ENCODE assay signal across 24 mouse cellular contexts in the genomic region with DNA sequence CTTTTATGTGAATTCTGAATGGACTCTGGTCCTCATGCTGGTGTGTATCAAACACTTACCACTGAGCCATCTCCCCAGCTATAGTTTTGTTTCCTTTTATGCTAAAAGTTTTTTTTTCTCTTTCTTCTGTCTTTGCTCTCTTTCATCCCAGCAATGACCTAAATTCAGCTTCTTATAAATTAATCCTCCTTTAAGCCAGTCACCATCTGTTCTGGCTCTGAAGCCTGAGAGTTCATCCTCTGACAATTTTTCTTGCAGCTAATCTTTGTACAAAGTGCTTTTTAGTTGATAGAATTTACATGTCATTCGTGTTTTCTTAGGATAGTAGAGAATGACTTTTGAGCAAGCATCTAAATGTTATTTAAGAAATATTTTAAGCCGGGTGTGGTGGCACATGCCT. TPM values are rescaled to one million over a fixed set of nuclear protein-coding genes. Genes with fewer than 3 reads are reported as not detected.
DNase-seq lines count a peak whose midpoint lies in the region; ATAC-seq and TF ChIP-seq lines count a peak whose summit lies in the region.
"Had no signal": no experiment of that assay in that cellular context is flagged by ENCODE, and none has a peak within 500 bp of the region (broad histone marks: within the 10 kb centered on the region; RNA-seq: fewer than 3 reads in every experiment).

No protein-coding gene starts in this region.

- no peak for ATAC-seq in embryonic facial prominence, embryonic 14.5 days (ENCODE audit: low read depth)
- no peak for ATAC-seq in midbrain, embryonic 16.5 days
- ATAC-seq: activated CD4-positive, CD25-positive, alpha-beta regulatory T cell, adult 4 months; CD4-positive, CD25-positive, alpha-beta regulatory T cell, adult 4 months; forebrain, embryonic 13.5 days; forebrain, embryonic 15.5 days; forebrain, postnatal 0 days; Patski had no signal

- no peaks in the 10 kb centered on the region for H3K36me3 ChIP-seq in embryonic facial prominence, embryonic 14.5 days (ENCODE audit: control insufficient read depth, insufficient read depth, low read length)
- H3K36me3 ChIP-seq in embryonic facial prominence, embryonic 10.5 days (replicated peaks) = no peaks in the 10 kb centered on the region
- H3K36me3 ChIP-seq in macrophage (ENCODE audit: inconsistent target) = no peaks in the 10 kb centered on the region
- H3K36me3 ChIP-seq in midbrain, embryonic 16.5 days (ENCODE audit: control insufficient read depth, insufficient read depth, low read length) = no peaks in the 10 kb centered on the region
- H3K36me3 ChIP-seq: embryonic facial prominence, embryonic 13.5 days; forebrain, embryonic 15.5 days; G1E had no signal

- no peak overlapping the region for H3K9ac ChIP-seq in embryonic facial prominence, embryonic 14.5 days (ENCODE audit: low read depth, low read length)
- no peak overlapping the region for H3K9ac ChIP-seq in midbrain, embryonic 16.5 days (ENCODE audit: low read depth, low read length)
- H3K9ac ChIP-seq: embryonic facial prominence, embryonic 13.5 days; forebrain, embryonic 13.5 days; forebrain, embryonic 15.5 days; forebrain, postnatal 0 days had no signal

- H3K9me3 ChIP-seq in embryonic facial prominence, embryonic 14.5 days (ENCODE audit: control insufficient read depth, low read length) = no peaks in the 10 kb centered on the region
- no peaks in the 10 kb centered on the region for H3K9me3 ChIP-seq in embryonic facial prominence, embryonic 10.5 days
- H3K9me3 ChIP-seq in midbrain, embryonic 16.5 days (replicated peaks; ENCODE audit: control insufficient read depth, low read length, poor library complexity, severe bottlenecking) = no peaks in the 10 kb centered on the region
- H3K9me3 ChIP-seq: embryonic facial prominence, embryonic 13.5 days; forebrain, embryonic 13.5 days; forebrain, embryonic 15.5 days; G1E had no signal

- TF ChIP-seq POLR2A in bone marrow macrophage, adult 2 months (IDR thresholded peaks at IDR 0.05; ENCODE audit: borderline replicate concordance, low read depth, low read length) = no peak

- H3K4me2 ChIP-seq in embryonic facial prominence, embryonic 14.5 days (ENCODE audit: low read depth, low read length) = no peak overlapping the region
- no peak overlapping the region for H3K4me2 ChIP-seq in midbrain, embryonic 16.5 days (ENCODE audit: low read length)
- H3K4me2 ChIP-seq: embryonic facial prominence, embryonic 13.5 days; forebrain, embryonic 13.5 days; forebrain, embryonic 15.5 days had no signal

- no peak overlapping the region for H3K4me3 ChIP-seq in embryonic facial prominence, embryonic 14.5 days (ENCODE audit: low read depth, low read length)
- no peak overlapping the region for H3K4me3 ChIP-seq in embryonic facial prominence, embryonic 10.5 days
- no peak overlapping the region for H3K4me3 ChIP-seq in bone marrow macrophage, adult 2 months (ENCODE audit: insufficient read depth, low read length)
- H3K4me3 ChIP-seq in macrophage (ENCODE audit: inconsistent target) = no peak overlapping the region
- no peak overlapping the region for H3K4me3 ChIP-seq in midbrain, embryonic 16.5 days (ENCODE audit: low read depth, low read length)
- H3K4me3 ChIP-seq: embryonic facial prominence, embryonic 13.5 days; forebrain, embryonic 13.5 days; forebrain, embryonic 15.5 days had no signal

- H3K27me3 ChIP-seq in embryonic facial prominence, embryonic 14.5 days (replicated peaks; ENCODE audit: control insufficient read depth, insufficient read depth, low read length) = no peaks in the 10 kb centered on the region
- no peaks in the 10 kb centered on the region for H3K27me3 ChIP-seq in embryonic facial prominence, embryonic 10.5 days (replicated peaks; ENCODE audit: low read depth, poor library complexity, severe bottlenecking)
- H3K27me3 ChIP-seq in midbrain, embryonic 16.5 days (ENCODE audit: control insufficient read depth, insufficient read depth, low read depth, low read length) = no peaks in the 10 kb centered on the region
- H3K27me3 ChIP-seq: CH12.LX; embryonic facial prominence, embryonic 13.5 days; forebrain, embryonic 13.5 days; forebrain, embryonic 15.5 days; Patski had no signal

- WGBS in embryonic facial prominence, embryonic 14.5 days = 71% methylated on average over 2 of the region's 2 CpGs
- 84% methylated on average over 2 of the region's 2 CpGs for WGBS in embryonic facial prominence, embryonic 10.5 days
- 96% methylated on average over 2 of the region's 2 CpGs for WGBS in macrophage (ENCODE audit: missing documents)
- 71% methylated on average over 2 of the region's 2 CpGs for WGBS in midbrain, embryonic 16.5 days

- no peak for TF ChIP-seq CTCF in bone marrow macrophage, adult 2 months (IDR thresholded peaks at IDR 0.05; ENCODE audit: low read depth, low read length)

- H3K79me2 ChIP-seq in macrophage (ENCODE audit: inconsistent target) = peaks cover 9% of the 10 kb centered on the region

- DNase-seq in embryonic facial prominence, embryonic 14.5 days (ENCODE audit: low spot score) = peak; percentile 5
- no peak for DNase-seq in embryonic facial prominence, embryonic 10.5 days (ENCODE audit: low spot score)
- peak; percentile 75 for DNase-seq in retina, postnatal 7 days (ENCODE audit: low read depth, low spot score)
- DNase-seq in adrenal gland, adult 8-10 months = no peak
- DNase-seq: adrenal gland, adult 2 months; adrenal gland, postnatal 14 days; adrenal gland, postnatal 36 days; B cell, adult 2 months; cerebellum, adult 11-12 months; cerebellum, adult 9-10 months; cerebellum, postnatal 10 days; cerebellum, postnatal 25 days; forebrain, postnatal 0 days had no signal

- H3K27ac ChIP-seq in embryonic facial prominence, embryonic 14.5 days (replicated peaks; ENCODE audit: low read depth, low read length) = no peak overlapping the region
- no peak overlapping the region for H3K27ac ChIP-seq in embryonic facial prominence, embryonic 10.5 days (replicated peaks)
- peak overlapping the region; percentile 96 for H3K27ac ChIP-seq in bone marrow macrophage, adult 2 months (ENCODE audit: insufficient read depth, low read depth, low read length)
- peak overlapping the region; percentile 83 for H3K27ac ChIP-seq in macrophage
- no peak overlapping the region for H3K27ac ChIP-seq in midbrain, embryonic 16.5 days (ENCODE audit: low read length)
- H3K27ac ChIP-seq: embryonic facial prominence, embryonic 13.5 days; forebrain, embryonic 13.5 days; forebrain, embryonic 15.5 days had no signal

- peaks cover 5% of the 10 kb centered on the region; the same call in 1 of the 2 replicates for H3K4me1 ChIP-seq in embryonic facial prominence, embryonic 14.5 days (ENCODE audit: control insufficient read depth, insufficient read depth, low read length)
- H3K4me1 ChIP-seq in embryonic facial prominence, embryonic 10.5 days = peaks cover 10% of the 10 kb centered on the region
- peaks cover 26% of the 10 kb centered on the region for H3K4me1 ChIP-seq in bone marrow macrophage, adult 2 months (ENCODE audit: control insufficient read depth, insufficient read depth, low read length)
- no peaks in the 10 kb centered on the region for H3K4me1 ChIP-seq in midbrain, embryonic 16.5 days (ENCODE audit: control insufficient read depth, insufficient read depth, low read length)

RNA-seq across cellular contexts. Expression of a gene that starts 2.5 kb away (rescaled TPM):
- polyA plus RNA-seq in embryonic facial prominence, embryonic 14.5 days (2014; fragmentation: Nextera tagmentation; extraction: Ambion mirVana) = 46.7 and 47.0 TPM in 2 replicates
- polyA plus RNA-seq in embryonic facial prominence, embryonic 10.5 days (2016; fragmentation: Nextera tagmentation; extraction: Ambion mirVana) = 129 and 133 TPM in 2 replicates
- 1.7 and 3.4 TPM in 2 replicates for polyA plus RNA-seq in bone marrow macrophage, adult 2 months (2012; ENCODE audit: insufficient read depth, insufficient read length, missing spikeins)
- 10 to 100 TPM in 11 of 26 experiments, 1 to 10 TPM in 15; 1.7 to 29.5 (median 6.8) TPM for total RNA-seq in macrophage (2018; cell fraction: chromatin; rRNA removed)
- total RNA-seq in macrophage (2018; cell fraction: cytosol; rRNA removed) = 1 to 10 TPM in 15 of 26 experiments, under 1 TPM in 11; 0.41 to 3.0 (median 1.4) TPM
- total RNA-seq in macrophage (2018; cell fraction: nucleus; rRNA removed) = 10 to 100 TPM in 10 of 26 experiments, 1 to 10 TPM in 16; 1.2 to 21.8 (median 6.9) TPM
- polyA plus RNA-seq in macrophage (2018) = 1.3 to 4.3 TPM (median 2.3 TPM) in 3 replicates
- 1 to 10 TPM in 2 of 4 experiments, under 1 TPM in 2; 0.44 to 2.3 (median 1.4) TPM for total RNA-seq in adrenal gland, adult 8-10 months (2022)
- polyA plus RNA-seq in midbrain, embryonic 16.5 days (2015; fragmentation: Nextera tagmentation; extraction: Ambion mirVana) = 45.9 and 46.5 TPM in 2 replicates

RNA-seq across cellular contexts. Expression of a gene that starts 4.2 kb away (rescaled TPM):
- 498 and 515 TPM in 2 replicates for polyA plus RNA-seq in embryonic facial prominence, embryonic 14.5 days (2014; fragmentation: Nextera tagmentation; extraction: Ambion mirVana)
- 893 and 906 TPM in 2 replicates for polyA plus RNA-seq in embryonic facial prominence, embryonic 10.5 days (2016; fragmentation: Nextera tagmentation; extraction: Ambion mirVana)
- 237 and 270 TPM in 2 replicates for polyA plus RNA-seq in bone marrow macrophage, adult 2 months (2012; ENCODE audit: insufficient read depth, insufficient read length, missing spikeins)
- 100 to 1,000 TPM; 169 to 445 (median 256) TPM for total RNA-seq in macrophage (2018; cell fraction: chromatin; rRNA removed)
- 100 to 1,000 TPM; 126 to 208 (median 164) TPM for total RNA-seq in macrophage (2018; cell fraction: cytosol; rRNA removed)
- total RNA-seq in macrophage (2018; cell fraction: nucleus; rRNA removed) = 100 to 1,000 TPM; 166 to 390 (median 238) TPM
- 156 to 310 TPM (median 188 TPM) in 3 replicates for polyA plus RNA-seq in macrophage (2018)
- 100 to 1,000 TPM; 181 to 335 (median 196) TPM for total RNA-seq in adrenal gland, adult 8-10 months (2022)
- 449 and 518 TPM in 2 replicates for polyA plus RNA-seq in midbrain, embryonic 16.5 days (2015; fragmentation: Nextera tagmentation; extraction: Ambion mirVana)

Comparison
In these comparisons a context has a peak if more than half of its experiments do, and no peak if none do; other contexts are left out.
1. DNase-seq: peak in embryonic facial prominence, embryonic 14.5 days (single experiment) and retina, postnatal 7 days (single experiment); none in embryonic facial prominence, embryonic 10.5 days (single experiment) and adrenal gland, adult 8-10 months (single experiment).
2. H3K27ac ChIP-seq: peak in bone marrow macrophage, adult 2 months (single experiment) and macrophage (single experiment); none in embryonic facial prominence, embryonic 14.5 days (single experiment), embryonic facial prominence, embryonic 10.5 days (single experiment) and midbrain, embryonic 16.5 days (single experiment).